Mouse (Mus musculus) monocyte, adult 2 months (primary cell): ENCODE measurements at regions not wholly inside any gene's neighbourhood (a gene's known extent, or its start where the extent isn't known, plus 50 kb on each side); places are given as distances from the start of the nearest gene placed in this dataset.

Experiments used
- DNase-seq, 2 experiments: peaks; one replicate each; pipeline ENCODE4 v3.0.0; 2022; ENCODE audit warnings: low spot score in 2 of 2, low read depth in 1 of 2

- DNase-seq, result no peak
Measured at GRCm38 (mm10) chr17:84107946-84108686, 79.6 kb downstream of the Zfp36l2 start.

- DNase-seq, result no peak
Measured at GRCm38 (mm10) chr17:84107497-84107896, 80.2 kb downstream of the Zfp36l2 start.

- DNase-seq, result no peak
Measured at GRCm38 (mm10) chr17:84104242-84104641, 83.5 kb downstream of the Zfp36l2 start.

GRCm38 (mm10) chr17:84103344-84103743 lies 84.4 kb downstream of the Zfp36l2 start:
- DNase-seq, result peak; percentile 72 to 73

- DNase-seq, result no peak
Measured at GRCm38 (mm10) chr17:84101652-84102051, 86.1 kb downstream of the Zfp36l2 start.

GRCm38 (mm10) chr17:84100523-84100922 lies 87.2 kb downstream of the Zfp36l2 start:
- DNase-seq, result peak; percentile 59 to 69

- no peak for DNase-seq
Measured at GRCm38 (mm10) chr17:84099737-84100136, 88.0 kb downstream of the Zfp36l2 start.

GRCm38 (mm10) chr17:84097871-84098430 lies 89.8 kb downstream of the Zfp36l2 start:
- DNase-seq, result no peak

GRCm38 (mm10) chr17:84097286-84097685 lies 90.5 kb downstream of the Zfp36l2 start:
- DNase-seq, result no peak

- no peak for DNase-seq
Measured at GRCm38 (mm10) chr17:84096345-84097260, 91.1 kb downstream of the Zfp36l2 start.

- DNase-seq, result no peak
Measured at GRCm38 (mm10) chr17:84095829-84096228, 91.9 kb downstream of the Zfp36l2 start.

- DNase-seq, result no peak
Measured at GRCm38 (mm10) chr17:84095089-84095488, 92.7 kb downstream of the Zfp36l2 start.

GRCm38 (mm10) chr17:84086394-84086793 lies 101.4 kb downstream of the Zfp36l2 start:
- DNase-seq, result no peak

- no peak for DNase-seq
Measured at GRCm38 (mm10) chr17:84085721-84086120, 102.0 kb downstream of the Zfp36l2 start.

GRCm38 (mm10) chr17:84085232-84085631 lies 102.5 kb downstream of the Zfp36l2 start:
- no peak for DNase-seq

GRCm38 (mm10) chr17:84083307-84084263 lies 104.2 kb downstream of the Zfp36l2 start:
- DNase-seq, result no peak

- DNase-seq, result no peak
Measured at GRCm38 (mm10) chr17:84082571-84082970, 105.2 kb downstream of the Zfp36l2 start.

GRCm38 (mm10) chr17:84081751-84082352 lies 105.9 kb downstream of the Zfp36l2 start:
- DNase-seq, result no peak

- DNase-seq, result no peak
Measured at GRCm38 (mm10) chr17:84075081-84075938, 112.4 kb downstream of the Zfp36l2 start.
